Mouse (Mus musculus) limb, embryonic 11.5 days (tissue): ENCODE measurements at regions not wholly inside any gene's neighbourhood (a gene's known extent, or its start where the extent isn't known, plus 50 kb on each side); places are given as distances from the start of the nearest gene placed in this dataset.

Source experiments
- ATAC-seq: fragments of 200-750 bp; cut with Nextera tagmentation; 2 replicates; pipeline ENCODE4 v1.8.0; 2017; ENCODE audit warnings: low read depth; ENCODE audit not compliant: insufficient number of reproducible peaks, low FRiP score, low TSS enrichment
- DNase-seq: peaks from one replicate; pipeline ENCODE4 v3.0.0-alpha.2; 2015; ENCODE audit warnings: low spot score
- H3K27ac ChIP-seq: fragments of 300-500 bp; sonication (generic); replicated peaks from 2 replicates; pipeline ENCODE4 v1.5.1; 2014; ENCODE audit warnings: low read depth, mild to moderate bottlenecking, low read length
- H3K27me3 ChIP-seq: fragments of 300-500 bp; sonication (generic); 2 replicates; pipeline ENCODE4 v1.6.1; 2014; ENCODE audit warnings: mild to moderate bottlenecking, low read length, mixed read lengths; ENCODE audit not compliant: control insufficient read depth, insufficient read depth
- H3K36me3 ChIP-seq: fragments of 300-500 bp; sonication (generic); 2 replicates; pipeline ENCODE4 v1.6.1; 2014; ENCODE audit warnings: mild to moderate bottlenecking, low read length, moderate library complexity, mixed read lengths; ENCODE audit not compliant: control insufficient read depth, insufficient read depth
- H3K4me1 ChIP-seq: fragments of 300-500 bp; sonication (generic); 2 replicates; pipeline ENCODE4 v1.6.1; 2014; ENCODE audit warnings: low read length, mixed read lengths; ENCODE audit not compliant: control insufficient read depth, insufficient read depth
- H3K4me2 ChIP-seq: fragments of 300-500 bp; sonication (generic); 2 replicates; pipeline ENCODE4 v1.6.1; 2014; ENCODE audit warnings: low read depth, mild to moderate bottlenecking, moderate library complexity; ENCODE audit not compliant: severe bottlenecking
- H3K4me3 ChIP-seq: fragments of 300-500 bp; sonication (generic); 2 replicates; pipeline ENCODE4 v1.5.1; 2014; ENCODE audit warnings: low read depth, low read length
- H3K9ac ChIP-seq: fragments of 300-500 bp; sonication (generic); 2 replicates; pipeline ENCODE4 v1.6.1; 2014; ENCODE audit warnings: mild to moderate bottlenecking, low read length
- H3K9me3 ChIP-seq: fragments of 300-500 bp; sonication (generic); 2 replicates; pipeline ENCODE4 v1.6.1; 2016; ENCODE audit warnings: low read length; ENCODE audit not compliant: control insufficient read depth
- WGBS: fragments of 180-500 bp; shearing (Covaris S2); extraction: QIAGEN DNeasy Blood & Tissue Kit; methylation state at CpG from one replicate; pipeline ENCODE4 v1.1.7; 2014; 5-methylcytosine and 5-hydroxymethylcytosine counted together

- H3K27ac ChIP-seq: no peak overlapping the region
- no peaks in the 10 kb centered on the region for H3K9me3 ChIP-seq
- no peaks in the 10 kb centered on the region for H3K36me3 ChIP-seq
- no peaks in the 10 kb centered on the region for H3K4me1 ChIP-seq
- ATAC-seq (no peak), DNase-seq (no peak)
- no peak overlapping the region for H3K4me3 ChIP-seq
- H3K27me3 ChIP-seq: no peaks in the 10 kb centered on the region
- H3K4me2 ChIP-seq: no peak overlapping the region
- WGBS: 81% methylated on average over 7 of the region's 7 CpGs
- no peak overlapping the region for H3K9ac ChIP-seq
Observed at GRCm38 (mm10) chr17:10001071-10001591, 318.5 kb downstream of the Qk start.

- no peak overlapping the region for H3K9ac ChIP-seq
- no peak for DNase-seq
- WGBS: 59% methylated on average over 5 of the region's 5 CpGs
- no peak overlapping the region for H3K27ac ChIP-seq
- H3K4me1 ChIP-seq: no peaks in the 10 kb centered on the region
- ATAC-seq: no peak
- H3K4me2 ChIP-seq: no peak overlapping the region
- H3K4me3 ChIP-seq: no peak overlapping the region
- no peaks in the 10 kb centered on the region for H3K36me3 ChIP-seq
- H3K27me3 ChIP-seq: no peaks in the 10 kb centered on the region
- H3K9me3 ChIP-seq: no peaks in the 10 kb centered on the region
Observed at GRCm38 (mm10) chr17:9995321-9995720, 324.3 kb downstream of the Qk start.

GRCm38 (mm10) chr17:9990744-9991143, 321.2 kb upstream of the Pabpc6 start:
- Histone ChIP-seq H3K4me3 (no peak overlapping the region), H3K9ac (no peak overlapping the region), H3K27ac (no peak overlapping the region), H3K36me3 (no peaks in the 10 kb centered on the region), H3K9me3 (no peaks in the 10 kb centered on the region; the same call in 1 of the 2 replicates), H3K27me3 (no peaks in the 10 kb centered on the region), H3K4me2 (no peak overlapping the region), H3K4me1 (no peaks in the 10 kb centered on the region)
- ATAC-seq (no peak), DNase-seq (no peak)
- WGBS: 96% methylated on average over 1 of the region's 1 CpGs

GRCm38 (mm10) chr17:9981273-9981672, 311.8 kb upstream of the Pabpc6 start:
- Histone ChIP-seq H3K27me3 (no peaks in the 10 kb centered on the region), H3K4me1 (no peaks in the 10 kb centered on the region), H3K36me3 (no peaks in the 10 kb centered on the region), H3K9me3 (no peaks in the 10 kb centered on the region; the same call in 1 of the 2 replicates), H3K4me3 (no peak overlapping the region), H3K9ac (no peak overlapping the region), H3K27ac (no peak overlapping the region), H3K4me2 (no peak overlapping the region)
- WGBS: 97% methylated on average over 3 of the region's 3 CpGs
- ATAC-seq (no peak), DNase-seq (no peak)

- H3K36me3 ChIP-seq: no peaks in the 10 kb centered on the region
- H3K27ac ChIP-seq: no peak overlapping the region
- no peak overlapping the region for H3K9ac ChIP-seq
- ATAC-seq: no peak
- H3K4me1 ChIP-seq: no peaks in the 10 kb centered on the region
- H3K4me3 ChIP-seq: no peak overlapping the region
- H3K27me3 ChIP-seq: no peaks in the 10 kb centered on the region
- WGBS: 94% methylated on average over 4 of the region's 4 CpGs
- no peak for DNase-seq
- no peak overlapping the region for H3K4me2 ChIP-seq
- H3K9me3 ChIP-seq: no peaks in the 10 kb centered on the region
Observed at GRCm38 (mm10) chr17:9976866-9977421, 307.4 kb upstream of the Pabpc6 start.

GRCm38 (mm10) chr17:9975995-9976394, 306.5 kb upstream of the Pabpc6 start:
- Histone ChIP-seq H3K4me2 (no peak overlapping the region), H3K36me3 (no peaks in the 10 kb centered on the region), H3K9ac (no peak overlapping the region), H3K4me3 (no peak overlapping the region), H3K9me3 (no peaks in the 10 kb centered on the region), H3K4me1 (no peaks in the 10 kb centered on the region), H3K27ac (no peak overlapping the region), H3K27me3 (no peaks in the 10 kb centered on the region)
- 85% methylated on average over 14 of the region's 14 CpGs for WGBS
- no peak for ATAC-seq
- no peak for DNase-seq

- DNase-seq (no peak), ATAC-seq (no peak)
- Histone ChIP-seq H3K4me1 (no peaks in the 10 kb centered on the region), H3K9me3 (no peaks in the 10 kb centered on the region), H3K27ac (no peak overlapping the region), H3K9ac (no peak overlapping the region), H3K36me3 (no peaks in the 10 kb centered on the region), H3K27me3 (no peaks in the 10 kb centered on the region), H3K4me3 (no peak overlapping the region), H3K4me2 (no peak overlapping the region)
- 87% methylated on average over 1 of the region's 1 CpGs for WGBS
Observed at GRCm38 (mm10) chr17:9975153-9975552, 305.6 kb upstream of the Pabpc6 start.

GRCm38 (mm10) chr17:9967988-9968387, 298.5 kb upstream of the Pabpc6 start:
- no peak for ATAC-seq
- Histone ChIP-seq H3K4me1 (no peaks in the 10 kb centered on the region), H3K27me3 (no peaks in the 10 kb centered on the region), H3K4me2 (no peak overlapping the region), H3K27ac (no peak overlapping the region), H3K9ac (no peak overlapping the region), H3K9me3 (no peaks in the 10 kb centered on the region), H3K36me3 (no peaks in the 10 kb centered on the region), H3K4me3 (no peak overlapping the region)
- WGBS: 80% methylated on average over 7 of the region's 7 CpGs
- DNase-seq: no peak

- Histone ChIP-seq H3K4me1 (no peaks in the 10 kb centered on the region), H3K9me3 (no peaks in the 10 kb centered on the region), H3K4me3 (no peak overlapping the region), H3K9ac (no peak overlapping the region), H3K27ac (no peak overlapping the region), H3K36me3 (no peaks in the 10 kb centered on the region), H3K4me2 (no peak overlapping the region), H3K27me3 (no peaks in the 10 kb centered on the region)
- DNase-seq (no peak), ATAC-seq (no peak)
- WGBS: 49% methylated on average over 10 of the region's 10 CpGs
Observed at GRCm38 (mm10) chr17:9962893-9963436, 293.4 kb upstream of the Pabpc6 start.
